Mouse (Mus musculus) urinary bladder, postnatal 4 days (tissue): ENCODE measurements around the gene Foxk1.

ENCODE experiments used
- DNase-seq, 2 experiments: peaks; one replicate each; pipeline ENCODE4 v3.0.0; 2021 to 2022; ENCODE audit warnings: low spot score in 2 of 2

Foxk1 gene

GRCm38 (mm10) chr5:142444791-142445531, 43.7 kb downstream of the Foxk1 start:
- DNase-seq, result no peak

GRCm38 (mm10) chr5:142445709-142446108, 44.4 kb downstream of the Foxk1 start:
- no peak for DNase-seq

GRCm38 (mm10) chr5:142448076-142448475, 46.8 kb downstream of the Foxk1 start:
- DNase-seq, result peak; percentile 81 to 90

GRCm38 (mm10) chr5:142448623-142449022, 47.3 kb downstream of the Foxk1 start:
- DNase-seq, result no peak

- no peak for DNase-seq
These were observed 49.5 kb downstream of the Foxk1 start for GRCm38 (mm10) chr5:142450846-142451245.

- no peak for DNase-seq
These were observed 50.5 kb downstream of the Foxk1 start for GRCm38 (mm10) chr5:142451759-142452158.

- DNase-seq, result no peak
These were observed 52.4 kb downstream of the Foxk1 start for GRCm38 (mm10) chr5:142453742-142454141.

- no peak for DNase-seq
These were observed 55.0 kb downstream of the Foxk1 start for GRCm38 (mm10) chr5:142456318-142456717.

GRCm38 (mm10) chr5:142457345-142457744, 56.0 kb downstream of the Foxk1 start:
- no peak for DNase-seq

GRCm38 (mm10) chr5:142458791-142459557, 57.7 kb downstream of the Foxk1 start:
- no peak for DNase-seq

GRCm38 (mm10) chr5:142459834-142460233, 58.5 kb downstream of the Foxk1 start:
- no peak for DNase-seq

GRCm38 (mm10) chr5:142461942-142462640, 60.8 kb downstream of the Foxk1 start:
- DNase-seq, result no peak

GRCm38 (mm10) chr5:142462641-142462948, 61.3 kb downstream of the Foxk1 start:
- DNase-seq, result no peak

GRCm38 (mm10) chr5:142463011-142463410, 61.7 kb downstream of the Foxk1 start:
- no peak for DNase-seq

- peak; percentile 94 for DNase-seq
These were observed 62.5 kb downstream of the Foxk1 start, which contains the start of gene Ap5z1 for GRCm38 (mm10) chr5:142463461-142464454. Gene Ap5z1, plus strand, starts transcription at chr5:142463944.

- no peak for DNase-seq
These were observed 67.1 kb downstream of the Foxk1 start for GRCm38 (mm10) chr5:142468375-142468774.

- DNase-seq, result no peak
These were observed 68.5 kb downstream of the Foxk1 start for GRCm38 (mm10) chr5:142469796-142470195.

- no peak for DNase-seq
These were observed 72.4 kb downstream of the Foxk1 start for GRCm38 (mm10) chr5:142473696-142474095.

GRCm38 (mm10) chr5:142475669-142476068, 74.4 kb downstream of the Foxk1 start:
- DNase-seq, result no peak

- DNase-seq, result no peak
These were observed 76.0 kb downstream of the Foxk1 start for GRCm38 (mm10) chr5:142477346-142477745.

- DNase-seq, result no peak
These were observed 76.7 kb downstream of the Foxk1 start for GRCm38 (mm10) chr5:142477866-142478615.
